Mouse (Mus musculus) midbrain, embryonic 10.5 days (tissue): ENCODE measurements around the gene Armc9. TPM values are rescaled to one million over a fixed set of nuclear protein-coding genes. Genes with fewer than 3 reads are reported as not detected.
A peak's percentile ranks its signal among the peaks of the same experiment; 100 is the strongest.

Experiments
- DNase-seq: peaks from one replicate; pipeline ENCODE4 v3.0.0-alpha.2; 2017; ENCODE audit warnings: low spot score
- H3K27ac ChIP-seq: fragments of 300-500 bp; sonication (generic); replicated peaks from 2 replicates; pipeline ENCODE4 v1.5.1; 2016; ENCODE audit warnings: mild to moderate bottlenecking
- H3K27me3 ChIP-seq: fragments of 300-500 bp; sonication (generic); 2 replicates; pipeline ENCODE4 v1.6.1; 2016; ENCODE audit warnings: low read depth, mild to moderate bottlenecking; ENCODE audit not compliant: poor library complexity, severe bottlenecking
- H3K36me3 ChIP-seq: fragments of 300-500 bp; sonication (generic); 2 replicates; pipeline ENCODE4 v1.6.1; 2016; ENCODE audit warnings: mild to moderate bottlenecking, moderate library complexity
- H3K4me1 ChIP-seq: fragments of 300-500 bp; sonication (generic); 2 replicates; pipeline ENCODE4 v1.6.1; 2016
- H3K4me3 ChIP-seq: fragments of 300-500 bp; sonication (generic); 2 replicates; pipeline ENCODE4 v1.5.1; 2016; ENCODE audit warnings: mild to moderate bottlenecking, moderate library complexity
- H3K9me3 ChIP-seq: fragments of 300-500 bp; sonication (generic); replicated peaks from 2 replicates; pipeline ENCODE4 v1.6.1; 2016; ENCODE audit warnings: mild to moderate bottlenecking
- WGBS: fragments of 180-500 bp; shearing (Covaris S2); methylation state at CpG from one replicate; pipeline ENCODE4 v1.1.7; 2016; 5-methylcytosine and 5-hydroxymethylcytosine counted together
- polyA plus RNA-seq: library from polyadenylated mRNA; unstranded; fragments of >200 nt; fragmentation: Nextera tagmentation; extraction: Ambion mirVana; gene quantifications from 2 replicates; pipeline ENCODE4 v1.2.1, GENCODE M21; 2016

Armc9 gene
- polyA plus RNA-seq, 1 experiment from 2014 or later: 41.3 TPM

GRCm38 (mm10) chr1:86265060-86265459, 110.5 kb downstream of the Armc9 start:
- H3K4me1 ChIP-seq: peaks cover 3% of the 10 kb centered on the region; the same call in 1 of the 2 replicates
- no peaks in the 10 kb centered on the region for H3K27me3 ChIP-seq
- no peak for DNase-seq
- no peak overlapping the region for H3K27ac ChIP-seq
- no peaks in the 10 kb centered on the region for H3K9me3 ChIP-seq
- H3K36me3 ChIP-seq: no peaks in the 10 kb centered on the region
- 75% methylated on average over 3 of the region's 3 CpGs for WGBS
- no peak overlapping the region for H3K4me3 ChIP-seq

GRCm38 (mm10) chr1:86268492-86269189, 114.1 kb downstream of the Armc9 start:
- Histone ChIP-seq H3K9me3 (no peaks in the 10 kb centered on the region), H3K27ac (no peak overlapping the region), H3K27me3 (no peaks in the 10 kb centered on the region), H3K4me1 (peaks cover 3% of the 10 kb centered on the region; the same call in 1 of the 2 replicates), H3K36me3 (no peaks in the 10 kb centered on the region), H3K4me3 (no peak overlapping the region)
- no peak for DNase-seq
- 91% methylated on average over 9 of the region's 9 CpGs for WGBS

GRCm38 (mm10) chr1:86269190-86269508, 114.6 kb downstream of the Armc9 start:
- no peak overlapping the region for H3K4me3 ChIP-seq
- whole genome bisulfite sequencing: 86% methylated on average over 4 of the region's 4 CpGs
- H3K4me1 ChIP-seq: no peaks in the 10 kb centered on the region
- H3K36me3 ChIP-seq: no peaks in the 10 kb centered on the region
- H3K9me3 ChIP-seq: no peaks in the 10 kb centered on the region
- no peak for DNase-seq
- H3K27ac ChIP-seq: no peak overlapping the region
- no peaks in the 10 kb centered on the region for H3K27me3 ChIP-seq

GRCm38 (mm10) chr1:86271707-86272106, 117.1 kb downstream of the Armc9 start:
- 86% methylated on average over 6 of the region's 6 CpGs for WGBS
- no peaks in the 10 kb centered on the region for H3K9me3 ChIP-seq

GRCm38 (mm10) chr1:86277055-86277454, 122.5 kb downstream of the Armc9 start:
- H3K27me3 ChIP-seq: no peaks in the 10 kb centered on the region
- H3K4me1 ChIP-seq: 0 out of 2 replicates have a peak, but pooled peaks cover 4% of the 10 kb centered on the region
- WGBS: 88% methylated on average over 5 of the region's 5 CpGs
- no peak overlapping the region for H3K4me3 ChIP-seq
- H3K9me3 ChIP-seq: no peaks in the 10 kb centered on the region
- no peaks in the 10 kb centered on the region for H3K36me3 ChIP-seq
- H3K27ac ChIP-seq: no peak overlapping the region
- no peak for DNase-seq

More at GRCm38 (mm10) chr1:86271707-86272106, 117.1 kb downstream of the Armc9 start:
- DNase-seq: no peak
- no peak overlapping the region for H3K4me3 ChIP-seq
- H3K36me3 ChIP-seq: no peaks in the 10 kb centered on the region
- no peaks in the 10 kb centered on the region for H3K27me3 ChIP-seq
- H3K4me1 ChIP-seq: no peaks in the 10 kb centered on the region
- H3K27ac ChIP-seq: no peak overlapping the region

GRCm38 (mm10) chr1:86281781-86282536, 127.4 kb downstream of the Armc9 start:
- no peak for DNase-seq
- H3K27ac ChIP-seq: no peak overlapping the region
- no peaks in the 10 kb centered on the region for H3K27me3 ChIP-seq
- 95% methylated on average over 11 of the region's 11 CpGs for WGBS
- no peak overlapping the region for H3K4me3 ChIP-seq
- H3K9me3 ChIP-seq: no peaks in the 10 kb centered on the region
- H3K36me3 ChIP-seq: no peaks in the 10 kb centered on the region
- H3K4me1 ChIP-seq: 0 out of 2 replicates have a peak, but pooled peaks cover 4% of the 10 kb centered on the region

- Histone ChIP-seq H3K36me3 (no peaks in the 10 kb centered on the region), H3K4me3 (no peak overlapping the region), H3K4me1 (no peaks in the 10 kb centered on the region), H3K27ac (no peak overlapping the region), H3K9me3 (no peaks in the 10 kb centered on the region), H3K27me3 (no peaks in the 10 kb centered on the region)
- 90% methylated on average over 5 of the region's 5 CpGs for WGBS
- no peak for DNase-seq
Measured at GRCm38 (mm10) chr1:86284101-86284500, 129.5 kb downstream of the Armc9 start.

- no peak for DNase-seq
- Histone ChIP-seq H3K4me3 (no peak overlapping the region), H3K27ac (no peak overlapping the region), H3K4me1 (no peaks in the 10 kb centered on the region), H3K27me3 (no peaks in the 10 kb centered on the region), H3K9me3 (no peaks in the 10 kb centered on the region), H3K36me3 (no peaks in the 10 kb centered on the region)
- WGBS: 82% methylated on average over 6 of the region's 6 CpGs
Measured at GRCm38 (mm10) chr1:86285295-86285694, 130.7 kb downstream of the Armc9 start.

- no peak for DNase-seq
- no peaks in the 10 kb centered on the region for H3K27me3 ChIP-seq
- no peak overlapping the region for H3K27ac ChIP-seq
- H3K4me1 ChIP-seq: no peaks in the 10 kb centered on the region
- no peaks in the 10 kb centered on the region for H3K9me3 ChIP-seq
- no peaks in the 10 kb centered on the region for H3K36me3 ChIP-seq
- WGBS: 88% methylated on average over 4 of the region's 4 CpGs
- no peak overlapping the region for H3K4me3 ChIP-seq
Measured at GRCm38 (mm10) chr1:86287473-86287872, 132.9 kb downstream of the Armc9 start.

- no peak overlapping the region for H3K27ac ChIP-seq
- DNase-seq: no peak
- WGBS: 67% methylated on average over 3 of the region's 3 CpGs
- 0 out of 2 replicates have a peak, but pooled peaks cover 7% of the 10 kb centered on the region for H3K27me3 ChIP-seq
- no peaks in the 10 kb centered on the region for H3K36me3 ChIP-seq
- peaks cover 11% of the 10 kb centered on the region for H3K4me1 ChIP-seq
- H3K9me3 ChIP-seq: no peaks in the 10 kb centered on the region
- H3K4me3 ChIP-seq: no peak overlapping the region
Measured at GRCm38 (mm10) chr1:86290452-86290851, 135.9 kb downstream of the Armc9 start.

GRCm38 (mm10) chr1:86293091-86293490, 138.5 kb downstream of the Armc9 start:
- no peak for DNase-seq
- H3K27me3 ChIP-seq: peaks cover 25% of the 10 kb centered on the region
- H3K27ac ChIP-seq: no peak overlapping the region
- peaks cover 11% of the 10 kb centered on the region for H3K4me1 ChIP-seq
- 88% methylated on average over 3 of the region's 3 CpGs for WGBS
- no peak overlapping the region for H3K4me3 ChIP-seq
- H3K9me3 ChIP-seq: no peaks in the 10 kb centered on the region
- no peaks in the 10 kb centered on the region for H3K36me3 ChIP-seq

GRCm38 (mm10) chr1:86293868-86294267, 139.3 kb downstream of the Armc9 start:
- Histone ChIP-seq H3K36me3 (no peaks in the 10 kb centered on the region), H3K4me1 (peaks cover 11% of the 10 kb centered on the region), H3K27me3 (peaks cover 25% of the 10 kb centered on the region), H3K4me3 (no peak overlapping the region), H3K27ac (no peak overlapping the region), H3K9me3 (no peaks in the 10 kb centered on the region)
- no peak for DNase-seq
- 89% methylated on average over 5 of the region's 5 CpGs for WGBS

- no peaks in the 10 kb centered on the region for H3K9me3 ChIP-seq
- no peak overlapping the region for H3K4me3 ChIP-seq
- peaks cover 28% of the 10 kb centered on the region for H3K27me3 ChIP-seq
- peaks cover 11% of the 10 kb centered on the region for H3K4me1 ChIP-seq
- H3K36me3 ChIP-seq: no peaks in the 10 kb centered on the region
- DNase-seq: no peak
- H3K27ac ChIP-seq: peak overlapping the region; percentile 55
- 14% methylated on average over 4 of the region's 4 CpGs for WGBS
Measured at GRCm38 (mm10) chr1:86294472-86294871, 139.9 kb downstream of the Armc9 start.
